Mouse (Mus musculus) heart, adult 2 months (tissue): ENCODE data around the gene Olfml3.

Source experiments
- CTCF ChIP-seq: fragments of 200-600 bp; IDR thresholded peaks from 2 replicates; pipeline ENCODE4 v1.8.1; 2022; ENCODE audit warnings: antibody characterized with exemption, mild to moderate bottlenecking, moderate library complexity
- EP300 ChIP-seq: fragments of 200-500 bp; IDR thresholded peaks from 2 replicates; pipeline ENCODE4 v1.6.1; 2011; ENCODE audit warnings: low read depth, low read length, control low read depth; ENCODE audit not compliant: insufficient read depth
- POLR2A ChIP-seq: fragments of 200-500 bp; IDR thresholded peaks from 2 replicates; pipeline ENCODE4 v1.6.1; 2011; ENCODE audit warnings: mild to moderate bottlenecking, low read depth, low read length, control low read depth; ENCODE audit not compliant: insufficient read depth

DNA sequence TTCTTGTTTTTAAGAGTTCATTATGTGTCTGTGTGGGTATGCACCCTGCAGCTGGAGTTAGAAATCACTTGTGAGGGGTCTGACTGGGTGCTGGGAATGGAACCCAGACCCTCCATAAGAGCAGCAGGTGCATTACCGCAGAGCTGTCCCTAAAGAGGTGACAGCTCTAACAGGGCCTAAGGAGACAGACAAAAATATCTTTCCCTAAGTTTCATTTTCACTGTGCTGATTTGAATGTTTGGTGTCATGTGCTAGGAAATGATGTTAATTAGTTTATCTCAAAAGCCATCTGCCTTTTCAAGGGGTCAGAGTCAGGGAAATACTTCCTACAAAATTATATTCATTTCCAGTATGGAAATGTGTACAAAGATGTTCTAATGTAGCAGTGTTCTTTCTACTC is 1.5 kb upstream of the Olfml3 start, which contains the start of gene Gm10964:
- TF ChIP-seq CTCF = no peak
- TF ChIP-seq POLR2A = no peak
- no peak for TF ChIP-seq EP300
